Mouse (Mus musculus): Measurements from ENCODE around the gene Rars. TPM values are rescaled to one million over a fixed set of nuclear protein-coding genes. Genes with fewer than 3 reads are reported as not detected.

Gene Rars
- total and polyA plus RNA-seq, 3 experiments, result 9.5 to 150 (median 150) TPM

GRCm38 (mm10) chr11:35870961-35871360 is 36.7 kb upstream of the Rars start:
- no peak for ATAC-seq (ENCODE audit: extremely low read depth, insufficient number of reproducible peaks, low FRiP score, poor library complexity, severe bottlenecking)
- TF ChIP-seq CTCF (IDR thresholded peaks at IDR 0.05; ENCODE audit: low read depth, low read length) (no peak), GATA2 (IDR thresholded peaks at IDR 0.05; ENCODE audit: borderline replicate concordance, low read depth, low read length) (no peak)

GRCm38 (mm10) chr11:35866140-35866539 is 31.8 kb upstream of the Rars start:
- Histone ChIP-seq H3K36me3 (replicated peaks) (no peaks in the 10 kb centered on the region), H3K9me3 (replicated peaks) (peaks cover 35% of the 10 kb centered on the region), H3K27me3 (ENCODE audit: insufficient read depth, low read length) (no peaks in the 10 kb centered on the region; the same call in 1 of the 2 replicates), H3K4me3 (ENCODE audit: low read depth, low read length) (no peak overlapping the region), H3K4me1 (ENCODE audit: insufficient read depth, low read depth, low read length) (no peaks in the 10 kb centered on the region)
- TF ChIP-seq POLR2AphosphoS5 (IDR thresholded peaks at IDR 0.05; ENCODE audit: insufficient replicate concordance, low read depth, low read length) (no peak), TAL1 (conservative IDR thresholded peaks at IDR 0.05; ENCODE audit: low read depth, low read length) (no peak)
- ATAC-seq (ENCODE audit: extremely low read depth, insufficient number of reproducible peaks, low FRiP score, poor library complexity, severe bottlenecking) (no peak), DNase-seq (ENCODE audit: low spot score) (no peak)

More at GRCm38 (mm10) chr11:35870961-35871360, 36.7 kb upstream of the Rars start:
- no peak for DNase-seq (ENCODE audit: low spot score)
- Histone ChIP-seq H3K4me1 (ENCODE audit: insufficient read depth, low read depth, low read length) (no peaks in the 10 kb centered on the region), H3K36me3 (replicated peaks) (no peaks in the 10 kb centered on the region), H3K9me3 (replicated peaks) (peaks cover 40% of the 10 kb centered on the region), H3K4me3 (ENCODE audit: low read depth, low read length) (no peak overlapping the region), H3K27me3 (ENCODE audit: insufficient read depth, low read length) (no peaks in the 10 kb centered on the region; the same call in 1 of the 2 replicates)

- TF ChIP-seq GATA1 (IDR thresholded peaks at IDR 0.05; ENCODE audit: borderline replicate concordance, low read length) (no peak), POLR2AphosphoS5 (IDR thresholded peaks at IDR 0.05; ENCODE audit: insufficient replicate concordance, low read depth, low read length) (no peak), GATA2 (IDR thresholded peaks at IDR 0.05; ENCODE audit: borderline replicate concordance, low read depth, low read length) (no peak), CTCF (IDR thresholded peaks at IDR 0.05; ENCODE audit: low read depth, low read length) (no peak), TAL1 (conservative IDR thresholded peaks at IDR 0.05; ENCODE audit: low read depth, low read length) (no peak)
- no peaks in the 10 kb centered on the region for H3K36me3 ChIP-seq (replicated peaks)
- no peaks in the 10 kb centered on the region for H3K4me1 ChIP-seq (ENCODE audit: insufficient read depth, low read depth, low read length)
- ATAC-seq (ENCODE audit: extremely low read depth, insufficient number of reproducible peaks, low FRiP score, poor library complexity, severe bottlenecking), result no peak
- no peak for DNase-seq (ENCODE audit: low spot score)
- H3K9me3 ChIP-seq (replicated peaks), result peaks cover 31% of the 10 kb centered on the region
- H3K27me3 ChIP-seq (ENCODE audit: insufficient read depth, low read length), result no peaks in the 10 kb centered on the region; the same call in 1 of the 2 replicates
- no peak overlapping the region for H3K4me3 ChIP-seq (ENCODE audit: low read depth, low read length)
Measured at GRCm38 (mm10) chr11:35864981-35865604, 30.8 kb upstream of the Rars start.

- TF ChIP-seq CTCF (IDR thresholded peaks at IDR 0.05; ENCODE audit: low read depth, low read length) (no peak), GATA1 (IDR thresholded peaks at IDR 0.05; ENCODE audit: borderline replicate concordance, low read length) (no peak)
- Histone ChIP-seq H3K9me3 (replicated peaks) (peaks cover 32% of the 10 kb centered on the region), H3K27me3 (ENCODE audit: insufficient read depth, low read length) (no peaks in the 10 kb centered on the region; the same call in 1 of the 2 replicates), H3K4me3 (ENCODE audit: low read depth, low read length) (no peak overlapping the region), H3K4me1 (ENCODE audit: insufficient read depth, low read depth, low read length) (no peaks in the 10 kb centered on the region), H3K36me3 (replicated peaks) (no peaks in the 10 kb centered on the region)
- ATAC-seq (ENCODE audit: extremely low read depth, insufficient number of reproducible peaks, low FRiP score, poor library complexity, severe bottlenecking) (no peak), DNase-seq (ENCODE audit: low spot score) (no peak)
Measured at GRCm38 (mm10) chr11:35863653-35864052, 29.3 kb upstream of the Rars start.

- no peak overlapping the region for H3K4me3 ChIP-seq (ENCODE audit: low read depth, low read length)
- TF ChIP-seq POLR2AphosphoS5 (IDR thresholded peaks at IDR 0.05; ENCODE audit: insufficient replicate concordance, low read depth, low read length) (no peak), CTCF (IDR thresholded peaks at IDR 0.05; ENCODE audit: low read depth, low read length) (no peak), GATA1 (IDR thresholded peaks at IDR 0.05; ENCODE audit: borderline replicate concordance, low read length) (no peak), TAL1 (conservative IDR thresholded peaks at IDR 0.05; ENCODE audit: low read depth, low read length) (no peak), GATA2 (IDR thresholded peaks at IDR 0.05; ENCODE audit: borderline replicate concordance, low read depth, low read length) (no peak)
- H3K4me1 ChIP-seq (ENCODE audit: insufficient read depth, low read depth, low read length), result no peaks in the 10 kb centered on the region
- ATAC-seq (ENCODE audit: extremely low read depth, insufficient number of reproducible peaks, low FRiP score, poor library complexity, severe bottlenecking), result no peak
- H3K36me3 ChIP-seq (replicated peaks), result no peaks in the 10 kb centered on the region
- H3K27me3 ChIP-seq (ENCODE audit: insufficient read depth, low read length), result no peaks in the 10 kb centered on the region
- peaks cover 14% of the 10 kb centered on the region for H3K9me3 ChIP-seq (replicated peaks)
- DNase-seq (ENCODE audit: low spot score), result no peak
Measured at GRCm38 (mm10) chr11:35857395-35858067, 23.2 kb upstream of the Rars start.

- ATAC-seq (ENCODE audit: extremely low read depth, insufficient number of reproducible peaks, low FRiP score, poor library complexity, severe bottlenecking) (no peak), DNase-seq (ENCODE audit: low spot score) (no peak)
- TF ChIP-seq TAL1 (conservative IDR thresholded peaks at IDR 0.05; ENCODE audit: low read depth, low read length) (no peak), GATA2 (IDR thresholded peaks at IDR 0.05; ENCODE audit: borderline replicate concordance, low read depth, low read length) (no peak), CTCF (IDR thresholded peaks at IDR 0.05; ENCODE audit: low read depth, low read length) (no peak), POLR2AphosphoS5 (IDR thresholded peaks at IDR 0.05; ENCODE audit: insufficient replicate concordance, low read depth, low read length) (no peak), GATA1 (IDR thresholded peaks at IDR 0.05; ENCODE audit: borderline replicate concordance, low read length) (no peak)
- H3K9me3 ChIP-seq (replicated peaks), result peaks cover 9% of the 10 kb centered on the region
- no peaks in the 10 kb centered on the region for H3K4me1 ChIP-seq (ENCODE audit: insufficient read depth, low read depth, low read length)
- no peaks in the 10 kb centered on the region for H3K36me3 ChIP-seq (replicated peaks)
- no peak overlapping the region for H3K4me3 ChIP-seq (ENCODE audit: low read depth, low read length)
- no peaks in the 10 kb centered on the region for H3K27me3 ChIP-seq (ENCODE audit: insufficient read depth, low read length)
Measured at GRCm38 (mm10) chr11:35856359-35857040, 22.2 kb upstream of the Rars start.

All from G1E (cell line).